Mouse (Mus musculus) adrenal gland, adult (tissue): ENCODE results near the gene Mis12.

Source experiments
- DNase-seq, 2 experiments: peaks; one replicate each; pipeline ENCODE4 v3.0.0; 2022 to 2023; ENCODE audit warnings: low spot score in 1 of 2; ENCODE audit not compliant: inconsistent age in 2 of 2

The Mis12 gene

GRCm38 (mm10) chr11:71012743-71013142, 6.7 kb upstream of the Mis12 start:
- DNase-seq = no peak

DNA sequence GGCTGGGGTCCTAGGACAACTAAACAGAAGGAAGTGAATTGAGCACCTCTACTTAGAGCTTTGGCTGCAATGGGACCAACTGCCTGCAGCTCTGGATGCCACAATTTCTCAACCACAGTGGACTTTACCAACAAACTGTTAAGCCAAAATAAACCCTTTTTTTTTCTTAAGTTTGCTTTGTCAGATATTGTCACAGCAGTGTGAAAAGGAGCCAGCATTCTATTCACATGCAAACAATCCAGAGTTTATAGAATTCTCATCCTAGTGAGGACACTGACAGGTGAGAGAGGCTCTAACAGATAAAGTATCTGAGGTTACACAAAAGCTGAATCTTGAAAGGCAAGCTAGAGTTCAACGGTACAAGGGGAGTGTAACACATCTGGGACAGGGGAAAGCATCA, 2.4 kb upstream of the Mis12 start:
- no peak for DNase-seq

- no peak for DNase-seq
These were observed 803 bp upstream of the Mis12 start for GRCm38 (mm10) chr11:71018416-71019200.

DNA sequence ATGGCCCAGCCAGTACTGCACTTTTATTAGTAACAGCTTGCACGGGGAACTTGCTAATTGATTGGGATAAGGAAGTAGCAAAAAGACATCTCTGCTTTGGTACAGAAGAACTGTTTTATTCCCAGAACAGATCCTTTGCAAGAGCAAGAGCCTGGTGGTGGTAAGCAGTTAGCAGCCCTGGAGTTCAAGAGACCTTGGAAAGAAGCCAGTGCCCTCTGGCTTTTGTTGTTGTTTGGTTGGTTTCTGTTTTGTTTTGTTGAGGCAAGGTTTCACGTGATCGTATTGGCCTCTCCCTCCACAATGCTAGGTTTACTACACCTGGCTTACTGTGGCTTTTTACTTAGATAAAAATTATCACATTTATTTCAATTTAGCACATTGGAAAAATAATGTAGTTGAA, 8.9 kb downstream of the Mis12 start:
- peak in 1 of 2 experiments; percentile 58 for DNase-seq

- no peak for DNase-seq
These were observed 10.2 kb downstream of the Mis12 start for GRCm38 (mm10) chr11:71029403-71030118.

DNA sequence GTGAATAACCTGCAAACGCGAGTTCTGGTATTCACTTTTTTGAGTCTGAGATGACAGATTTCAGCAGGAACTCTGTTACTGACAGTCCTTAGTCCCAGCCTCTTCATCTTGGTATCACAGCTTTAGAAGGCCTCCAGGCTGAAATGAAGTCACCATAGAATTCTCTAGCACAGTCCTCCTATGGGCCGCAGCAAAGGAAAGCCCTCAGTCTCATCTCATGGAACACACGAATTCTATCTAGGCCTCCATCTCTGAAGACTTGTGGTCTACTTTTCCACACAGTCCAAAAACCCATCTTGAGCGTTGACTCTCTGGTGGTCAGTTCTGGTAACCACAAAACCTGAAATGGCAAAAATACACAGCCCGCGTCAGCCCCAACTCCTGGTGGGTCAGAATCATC, 12.7 kb downstream of the Mis12 start:
- DNase-seq = no peak

GRCm38 (mm10) chr11:71032491-71033162, 13.2 kb downstream of the Mis12 start:
- DNase-seq = no peak

DNA sequence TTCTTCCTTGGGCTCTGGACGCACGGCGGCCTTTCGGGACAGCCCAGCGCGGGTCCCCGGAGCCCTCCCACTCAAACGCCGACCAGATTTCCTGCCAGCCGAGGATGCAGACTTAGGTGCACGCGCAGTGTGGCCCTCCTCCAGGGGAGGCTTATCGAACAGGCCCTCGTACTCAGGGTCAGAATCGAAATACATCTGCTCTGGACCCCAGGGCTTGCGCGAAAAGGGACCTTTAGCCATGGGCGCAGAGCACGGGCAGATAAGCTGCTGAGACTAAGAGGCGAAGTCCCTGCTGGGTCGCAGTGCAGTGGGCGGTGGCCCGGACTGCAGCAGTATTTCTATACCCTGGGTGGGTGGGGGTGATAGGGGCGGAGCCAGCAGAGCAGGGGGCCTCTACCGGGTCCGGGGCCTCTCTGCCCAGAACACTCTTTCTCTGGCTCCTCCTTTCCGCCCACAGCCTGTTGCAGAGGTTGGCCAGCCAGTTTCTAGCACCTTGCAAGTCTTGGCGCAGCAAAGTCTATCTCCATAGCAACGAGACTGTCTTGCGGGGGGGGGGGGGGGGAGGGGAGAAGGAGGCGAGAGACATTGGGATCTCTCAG, 13.9 kb downstream of the Mis12 start, which contains the start of gene 6330403K07Rik:
Gene 6330403K07Rik, minus strand, starts transcription at position 351 of the 599 bp plus-strand sequence.
- DNase-seq = peak; percentile 27 to 59

GRCm38 (mm10) chr11:71039526-71040298, 20.3 kb downstream of the Mis12 start:
- DNase-seq = peak in 1 of 2 experiments; percentile 63

DNA sequence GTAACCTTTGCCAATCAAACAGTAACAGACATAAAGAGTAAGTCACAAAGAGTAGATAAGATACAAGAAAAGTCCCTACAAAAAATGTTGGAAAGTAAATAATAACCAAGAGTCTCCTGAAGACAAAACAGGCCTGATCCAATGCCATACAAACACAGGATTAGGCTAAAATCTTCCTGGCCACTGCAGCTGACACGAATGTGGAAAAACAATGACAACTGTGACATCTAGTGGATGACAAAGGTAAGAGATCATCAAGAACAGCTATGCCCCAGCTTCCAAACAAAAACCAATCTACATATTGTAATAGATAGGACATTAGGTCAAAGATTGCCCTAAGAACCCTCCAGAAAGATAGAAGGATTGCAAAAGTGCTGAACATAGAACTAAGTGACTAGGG, 33.1 kb downstream of the Mis12 start:
- DNase-seq = peak; percentile 15 to 74

GRCm38 (mm10) chr11:71076342-71076741, 56.9 kb downstream of the Mis12 start:
- no peak for DNase-seq
